Mouse (Mus musculus): ENCODE measurements around the gene Fgf11. TPM values are rescaled to one million over a fixed set of nuclear protein-coding genes. Genes with fewer than 3 reads are reported as not detected.
A peak's percentile ranks its signal among the peaks of the same experiment; 100 is the strongest.

The Fgf11 gene
- total and polyA plus RNA-seq, 3 experiments, result 4.6 to 12.8 (median 6.0) TPM

GRCm38 (mm10) chr11:69784793-69785272, 16.8 kb downstream of the Fgf11 start:
- DNase-seq, result peak; percentile 61

GRCm38 (mm10) chr11:69781828-69782227, 19.8 kb downstream of the Fgf11 start:
- no peak for DNase-seq

GRCm38 (mm10) chr11:69778985-69779384, 22.7 kb downstream of the Fgf11 start:
- no peak for DNase-seq

GRCm38 (mm10) chr11:69778258-69778982, 23.2 kb downstream of the Fgf11 start:
- no peak for DNase-seq

- no peak for DNase-seq
Observed at GRCm38 (mm10) chr11:69777504-69778257, 24.0 kb downstream of the Fgf11 start.

GRCm38 (mm10) chr11:69776488-69776887, 25.2 kb downstream of the Fgf11 start:
- DNase-seq, result no peak

GRCm38 (mm10) chr11:69775716-69776115, 25.9 kb downstream of the Fgf11 start:
- no peak for DNase-seq

GRCm38 (mm10) chr11:69774961-69775360, 26.7 kb downstream of the Fgf11 start:
- DNase-seq, result no peak

- DNase-seq, result no peak
Observed at GRCm38 (mm10) chr11:69767625-69767909, 34.1 kb downstream of the Fgf11 start.

GRCm38 (mm10) chr11:69766872-69767624, 34.6 kb downstream of the Fgf11 start:
- DNase-seq, result no peak

- DNase-seq, result peak; percentile 88
Observed at GRCm38 (mm10) chr11:69766126-69766609, 35.5 kb downstream of the Fgf11 start.

- DNase-seq, result peak; percentile 71
Observed at GRCm38 (mm10) chr11:69765221-69766125, 36.2 kb downstream of the Fgf11 start, which contains the start of gene Zbtb4. TSS of gene Zbtb4 (plus strand) at chr11:69765912.

GRCm38 (mm10) chr11:69763551-69763950, 38.1 kb downstream of the Fgf11 start:
- no peak for DNase-seq

GRCm38 (mm10) chr11:69761868-69762267, 39.8 kb downstream of the Fgf11 start, which contains the start of gene Slc35g3:
TSS of gene Slc35g3 (minus strand) at chr11:69761968.
- DNase-seq, result no peak

GRCm38 (mm10) chr11:69760901-69761200, 40.8 kb downstream of the Fgf11 start:
- no peak for DNase-seq

- no peak for DNase-seq
Observed at GRCm38 (mm10) chr11:69760160-69760900, 41.3 kb downstream of the Fgf11 start.

- peak; percentile 92 for DNase-seq
Observed at GRCm38 (mm10) chr11:69758971-69759721, 42.5 kb downstream of the Fgf11 start.

- peak; percentile 98 for DNase-seq
Observed at GRCm38 (mm10) chr11:69758478-69758970, 43.1 kb downstream of the Fgf11 start, which contains the start of gene Polr2a. TSS of gene Polr2a (minus strand) at chr11:69758637.

GRCm38 (mm10) chr11:69758090-69758456, 43.6 kb downstream of the Fgf11 start:
- DNase-seq, result peak; percentile 99
